Mouse (Mus musculus) small intestine, adult 2 months (tissue): ENCODE data around the gene Actl11.

Experiments
- CTCF ChIP-seq: fragments of 200-500 bp; IDR thresholded peaks from 2 replicates; pipeline ENCODE4 v1.5.1; 2012; ENCODE audit warnings: low read depth, mild to moderate bottlenecking, control low read depth, inconsistent platforms, low read length, moderate library complexity, mixed read lengths; ENCODE audit not compliant: insufficient replicate concordance, insufficient read length; ENCODE audit errors: extremely low read depth
- POLR2A ChIP-seq: fragments of 200-500 bp; IDR thresholded peaks from 2 replicates; pipeline ENCODE4 v1.6.1; 2012; ENCODE audit warnings: low read depth, mild to moderate bottlenecking, control low read depth, inconsistent platforms, low read length, moderate library complexity

DNA sequence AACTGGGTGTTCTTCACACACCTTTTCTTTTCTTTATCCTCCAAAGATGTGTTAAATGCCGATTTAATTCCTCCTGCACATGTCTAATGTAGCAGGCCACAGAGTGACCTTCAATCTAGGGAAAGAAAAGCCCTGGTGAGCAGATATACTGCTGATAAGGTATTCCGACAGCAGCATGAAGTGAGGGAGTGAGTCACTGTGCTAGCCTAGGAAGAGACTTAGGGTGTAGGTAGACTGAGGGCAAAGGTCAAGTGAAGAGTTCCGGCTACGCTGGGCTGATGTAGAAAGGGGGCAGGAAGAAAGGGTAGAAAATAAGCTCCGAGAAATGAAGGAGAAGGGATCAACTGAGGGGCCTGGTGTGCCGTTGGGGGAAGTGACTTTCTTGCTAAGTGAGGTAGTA, 38.0 kb upstream of the Actl11 start:
- no peak for TF ChIP-seq POLR2A
- TF ChIP-seq CTCF = no peak
